Mouse (Mus musculus) heart, adult 2 months (tissue): ENCODE data around the gene Trpm3.

Experiments
- EP300 ChIP-seq: fragments of 200-500 bp; IDR thresholded peaks from 2 replicates; pipeline ENCODE4 v1.6.1; 2011; ENCODE audit warnings: low read depth, low read length, control low read depth; ENCODE audit not compliant: insufficient read depth
- POLR2A ChIP-seq: fragments of 200-500 bp; IDR thresholded peaks from 2 replicates; pipeline ENCODE4 v1.6.1; 2011; ENCODE audit warnings: mild to moderate bottlenecking, low read depth, low read length, control low read depth; ENCODE audit not compliant: insufficient read depth

- TF ChIP-seq EP300 = no peak
- no peak for TF ChIP-seq POLR2A
These were observed 664.5 kb downstream of the Trpm3 start for GRCm38 (mm10) chr19:22803396-22803795.
